Mouse (Mus musculus) megakaryocyte, embryonic 14.5 days (primary cell): ENCODE measurements around the gene Pygm. TPM values are rescaled to one million over a fixed set of nuclear protein-coding genes. Genes with fewer than 3 reads are reported as not detected.

ENCODE experiments used
- H3K27me3 ChIP-seq: replicated peaks from 2 replicates; pipeline ENCODE3; 2012; ENCODE audit warnings: inconsistent platforms
- H3K36me3 ChIP-seq: replicated peaks from 2 replicates; pipeline ENCODE3; 2012; ENCODE audit warnings: low read length, inconsistent platforms, mixed read lengths
- H3K4me1 ChIP-seq: 2 replicates; pipeline ENCODE4 v1.6.1; 2012; ENCODE audit warnings: inconsistent platforms
- H3K4me3 ChIP-seq: replicated peaks from 2 replicates; pipeline ENCODE3; 2012; ENCODE audit warnings: moderate library complexity, mild to moderate bottlenecking, inconsistent platforms
- H3K9me3 ChIP-seq: 2 replicates; pipeline ENCODE4 v1.6.1; 2012; ENCODE audit warnings: inconsistent platforms
- FLI1 ChIP-seq: IDR thresholded peaks from 2 replicates; pipeline ENCODE4 v1.6.1; 2012; ENCODE audit warnings: low read length, inconsistent platforms, mixed read lengths
- GATA1 ChIP-seq: IDR thresholded peaks from 3 replicates; pipeline ENCODE4 v1.6.1; 2012; ENCODE audit warnings: mixed read lengths, low read length, inconsistent platforms, borderline replicate concordance
- polyA plus RNA-seq: library from polyadenylated mRNA; stranded (reverse); fragments of >175 nt; gene quantifications from 2 replicates; pipeline ENCODE4 v1.2.3, GENCODE M21; 2012; ENCODE audit warnings: low replicate concordance; ENCODE audit not compliant: insufficient read depth

Pygm gene
- polyA plus RNA-seq, 1 experiment = 3.6 TPM

GRCm38 (mm10) chr19:6351431-6352106, 32.6 kb upstream of the Pygm start:
- Histone ChIP-seq H3K36me3 (peaks cover 60% of the 10 kb centered on the region), H3K9me3 (no peaks in the 10 kb centered on the region), H3K4me3 (no peak overlapping the region), H3K27me3 (peaks cover 2% of the 10 kb centered on the region), H3K4me1 (peaks cover 87% of the 10 kb centered on the region)
- TF ChIP-seq GATA1 (no peak), FLI1 (no peak)

- H3K27me3 ChIP-seq = no peaks in the 10 kb centered on the region
- TF ChIP-seq FLI1 = no peak
- no peak for TF ChIP-seq GATA1
- H3K36me3 ChIP-seq = peaks cover 58% of the 10 kb centered on the region
- H3K4me3 ChIP-seq = no peak overlapping the region
- peaks cover 82% of the 10 kb centered on the region for H3K4me1 ChIP-seq
- no peaks in the 10 kb centered on the region for H3K9me3 ChIP-seq
Observed at GRCm38 (mm10) chr19:6352107-6352505, 32.1 kb upstream of the Pygm start.

GRCm38 (mm10) chr19:6354030-6354429, 30.2 kb upstream of the Pygm start:
- Histone ChIP-seq H3K27me3 (no peaks in the 10 kb centered on the region), H3K36me3 (peaks cover 62% of the 10 kb centered on the region)
- TF ChIP-seq GATA1 = no peak
- TF ChIP-seq FLI1 = no peak

GRCm38 (mm10) chr19:6361291-6361690, 22.9 kb upstream of the Pygm start:
- H3K36me3 ChIP-seq = peaks cover 56% of the 10 kb centered on the region
- H3K4me3 ChIP-seq = peak overlapping the region; percentile 21
- no peaks in the 10 kb centered on the region for H3K27me3 ChIP-seq
- H3K9me3 ChIP-seq = no peaks in the 10 kb centered on the region
- TF ChIP-seq FLI1 (no peak), GATA1 (no peak)
- H3K4me1 ChIP-seq = peaks cover 53% of the 10 kb centered on the region

More at GRCm38 (mm10) chr19:6354030-6354429, 30.2 kb upstream of the Pygm start:
- peaks cover 68% of the 10 kb centered on the region for H3K4me1 ChIP-seq
- no peaks in the 10 kb centered on the region for H3K9me3 ChIP-seq
- no peak overlapping the region for H3K4me3 ChIP-seq

GRCm38 (mm10) chr19:6363091-6363410, 21.1 kb upstream of the Pygm start:
- Histone ChIP-seq H3K9me3 (no peaks in the 10 kb centered on the region), H3K4me3 (peak overlapping the region; percentile 97), H3K4me1 (peaks cover 68% of the 10 kb centered on the region), H3K36me3 (peaks cover 66% of the 10 kb centered on the region), H3K27me3 (no peaks in the 10 kb centered on the region)
- no peak for TF ChIP-seq GATA1
- TF ChIP-seq FLI1 = no peak

GRCm38 (mm10) chr19:6363411-6364240, 20.6 kb upstream of the Pygm start, which contains the start of gene Sf1:
TSS of gene Sf1 (plus strand) at chr19:6363690.
- Histone ChIP-seq H3K27me3 (no peaks in the 10 kb centered on the region), H3K9me3 (no peaks in the 10 kb centered on the region), H3K4me3 (peak within 1 kb of the TSS; percentile 97), H3K4me1 (peaks cover 71% of the 10 kb centered on the region), H3K36me3 (peaks cover 69% of the 10 kb centered on the region)
- TF ChIP-seq GATA1 (no peak), FLI1 (no peak; the same call in 1 of the 2 replicates)

- Histone ChIP-seq H3K36me3 (peaks cover 73% of the 10 kb centered on the region), H3K4me1 (peaks cover 69% of the 10 kb centered on the region)
Observed at GRCm38 (mm10) chr19:6364317-6364725, 19.9 kb upstream of the Pygm start.

GRCm38 (mm10) chr19:6364842-6365241, 19.4 kb upstream of the Pygm start:
- Histone ChIP-seq H3K9me3 (no peaks in the 10 kb centered on the region), H3K4me3 (peak overlapping the region; percentile 97), H3K27me3 (no peaks in the 10 kb centered on the region), H3K4me1 (peaks cover 67% of the 10 kb centered on the region), H3K36me3 (peaks cover 73% of the 10 kb centered on the region)
- TF ChIP-seq GATA1 = no peak
- TF ChIP-seq FLI1 = no peak

More at GRCm38 (mm10) chr19:6364317-6364725, 19.9 kb upstream of the Pygm start:
- Histone ChIP-seq H3K9me3 (no peaks in the 10 kb centered on the region), H3K4me3 (peak overlapping the region; percentile 97), H3K27me3 (no peaks in the 10 kb centered on the region)
- TF ChIP-seq FLI1 (no peak), GATA1 (no peak)

GRCm38 (mm10) chr19:6370175-6370574, 14.0 kb upstream of the Pygm start:
- Histone ChIP-seq H3K9me3 (no peaks in the 10 kb centered on the region), H3K36me3 (peaks cover 100% of the 10 kb centered on the region), H3K27me3 (no peaks in the 10 kb centered on the region), H3K4me3 (no peak overlapping the region), H3K4me1 (peaks cover 55% of the 10 kb centered on the region)
- TF ChIP-seq FLI1 (no peak), GATA1 (no peak)

- Histone ChIP-seq H3K9me3 (no peaks in the 10 kb centered on the region), H3K36me3 (peaks cover 100% of the 10 kb centered on the region), H3K4me1 (peaks cover 44% of the 10 kb centered on the region), H3K27me3 (no peaks in the 10 kb centered on the region), H3K4me3 (no peak overlapping the region)
- no peak for TF ChIP-seq GATA1
- no peak for TF ChIP-seq FLI1
Observed at GRCm38 (mm10) chr19:6372433-6372832, 11.8 kb upstream of the Pygm start.
